Mouse (Mus musculus) hindbrain, embryonic 11.5 days (tissue): ENCODE measurements around the gene Lpxn. TPM values are rescaled to one million over a fixed set of nuclear protein-coding genes. Genes with fewer than 3 reads are reported as not detected.
A peak's percentile ranks its signal among the peaks of the same experiment; 100 is the strongest.

Experiments used
- ATAC-seq: fragments of 200-750 bp; cut with Nextera tagmentation; 2 replicates; pipeline ENCODE4 v1.8.0; 2017; ENCODE audit warnings: mild to moderate bottlenecking, moderate TSS enrichment, moderate library complexity; ENCODE audit not compliant: low FRiP score
- DNase-seq: peaks from one replicate; pipeline ENCODE4 v3.0.0-alpha.2; 2015; ENCODE audit warnings: low spot score
- H3K27ac ChIP-seq: fragments of 300-500 bp; sonication (generic); 2 replicates; pipeline ENCODE4 v1.5.1; 2014; ENCODE audit warnings: mild to moderate bottlenecking, low read depth, low read length
- H3K27me3 ChIP-seq: fragments of 300-500 bp; sonication (generic); 2 replicates; pipeline ENCODE4 v1.6.1; 2014; ENCODE audit warnings: mild to moderate bottlenecking, low read length, moderate library complexity, mixed read lengths; ENCODE audit not compliant: control insufficient read depth, insufficient read depth
- H3K36me3 ChIP-seq: fragments of 300-500 bp; sonication (generic); 2 replicates; pipeline ENCODE4 v1.6.1; 2014; ENCODE audit warnings: mild to moderate bottlenecking, low read length, moderate library complexity, mixed read lengths; ENCODE audit not compliant: control insufficient read depth, insufficient read depth
- H3K4me1 ChIP-seq: fragments of 300-500 bp; sonication (generic); replicated peaks from 2 replicates; pipeline ENCODE4 v1.6.1; 2014; ENCODE audit warnings: low read length, mixed read lengths; ENCODE audit not compliant: control insufficient read depth, insufficient read depth
- H3K4me2 ChIP-seq: fragments of 300-500 bp; sonication (generic); replicated peaks from 2 replicates; pipeline ENCODE4 v1.6.1; 2014; ENCODE audit warnings: mild to moderate bottlenecking, low read depth, low read length
- H3K4me3 ChIP-seq: fragments of 300-500 bp; sonication (generic); 2 replicates; pipeline ENCODE4 v1.5.1; 2014; ENCODE audit warnings: low read depth, low read length
- H3K9ac ChIP-seq: fragments of 300-500 bp; sonication (generic); 2 replicates; pipeline ENCODE4 v1.6.1; 2014; ENCODE audit warnings: low read depth, low read length
- H3K9me3 ChIP-seq: fragments of 300-500 bp; sonication (generic); 2 replicates; pipeline ENCODE4 v1.6.1; 2016; ENCODE audit warnings: low read length; ENCODE audit not compliant: control insufficient read depth
- WGBS: fragments of 180-500 bp; shearing (Covaris S2); extraction: QIAGEN DNeasy Blood & Tissue Kit; methylation state at CpG from one replicate; pipeline ENCODE4 v1.1.7; 2014; 5-methylcytosine and 5-hydroxymethylcytosine counted together
- polyA plus RNA-seq: library from polyadenylated mRNA; unstranded; fragments of >200 nt; fragmentation: Nextera tagmentation; extraction: Ambion mirVana; gene quantifications from 2 replicates; pipeline ENCODE4 v1.2.1, GENCODE M21; 2014

Gene Lpxn
- polyA plus RNA-seq, 1 experiment from 2014 or later, result 1.4 TPM

GRCm38 (mm10) chr19:12786803-12787395 lies 9.1 kb upstream of the Lpxn start:
- 84% methylated on average over 2 of the region's 2 CpGs for WGBS
- Histone ChIP-seq H3K9me3 (no peaks in the 10 kb centered on the region), H3K4me2 (no peak overlapping the region), H3K36me3 (no peaks in the 10 kb centered on the region), H3K4me3 (no peak overlapping the region), H3K27me3 (no peaks in the 10 kb centered on the region), H3K9ac (no peak overlapping the region), H3K27ac (no peak overlapping the region), H3K4me1 (no peaks in the 10 kb centered on the region; the same call in 1 of the 2 replicates)
- ATAC-seq (no peak), DNase-seq (no peak)

- H3K27ac ChIP-seq, result no peak overlapping the region
- WGBS, result 94% methylated on average over 4 of the region's 4 CpGs
- H3K9ac ChIP-seq, result no peak overlapping the region
- no peaks in the 10 kb centered on the region; the same call in 1 of the 2 replicates for H3K4me1 ChIP-seq
- no peak for DNase-seq
- no peak overlapping the region for H3K4me3 ChIP-seq
- no peaks in the 10 kb centered on the region for H3K36me3 ChIP-seq
- H3K4me2 ChIP-seq, result no peak overlapping the region
- no peak for ATAC-seq
- H3K9me3 ChIP-seq, result no peaks in the 10 kb centered on the region
- H3K27me3 ChIP-seq, result no peaks in the 10 kb centered on the region
Measured at GRCm38 (mm10) chr19:12787721-12788120, 8.3 kb upstream of the Lpxn start.

- ATAC-seq (no peak), DNase-seq (no peak)
- H3K36me3 ChIP-seq, result no peaks in the 10 kb centered on the region
- no peak overlapping the region for H3K9ac ChIP-seq
- no peaks in the 10 kb centered on the region; the same call in 1 of the 2 replicates for H3K4me1 ChIP-seq
- no peak overlapping the region for H3K27ac ChIP-seq
- H3K4me2 ChIP-seq, result no peak overlapping the region
- H3K9me3 ChIP-seq, result no peaks in the 10 kb centered on the region
- no peaks in the 10 kb centered on the region for H3K27me3 ChIP-seq
- no peak overlapping the region for H3K4me3 ChIP-seq
Measured at GRCm38 (mm10) chr19:12792374-12792773, 3.6 kb upstream of the Lpxn start.

- H3K4me2 ChIP-seq, result peak overlapping the region; percentile 50
- H3K4me3 ChIP-seq, result peak overlapping the region; percentile 81
- H3K4me1 ChIP-seq, result no peaks in the 10 kb centered on the region; the same call in 1 of the 2 replicates
- WGBS, result 1% methylated on average over 39 of the region's 39 CpGs
- H3K9me3 ChIP-seq, result no peaks in the 10 kb centered on the region
- ATAC-seq (peak; percentile 69), DNase-seq (peak; percentile 90)
- H3K36me3 ChIP-seq, result no peaks in the 10 kb centered on the region
- H3K27ac ChIP-seq, result peak overlapping the region; percentile 99
- no peaks in the 10 kb centered on the region for H3K27me3 ChIP-seq
- peak overlapping the region; percentile 97 for H3K9ac ChIP-seq
Measured at GRCm38 (mm10) chr19:12794056-12795044, 1.6 kb upstream of the Lpxn start.

- peak; percentile 55 for ATAC-seq
- H3K9me3 ChIP-seq, result no peaks in the 10 kb centered on the region
- 0% methylated on average over 21 of the region's 63 CpGs for WGBS
Measured at GRCm38 (mm10) chr19:12795110-12795509, 883 bp upstream of the Lpxn start.

GRCm38 (mm10) chr19:12796328-12796931 lies 437 bp downstream of the Lpxn start:
- Histone ChIP-seq H3K36me3 (no peaks in the 10 kb centered on the region), H3K27me3 (no peaks in the 10 kb centered on the region), H3K4me3 (peak overlapping the region; percentile 81), H3K9ac (peak overlapping the region; percentile 61), H3K27ac (peak overlapping the region; percentile 81), H3K4me1 (no peaks in the 10 kb centered on the region), H3K9me3 (no peaks in the 10 kb centered on the region), H3K4me2 (peak overlapping the region; percentile 69)
- DNase-seq, result peak; percentile 63
- WGBS, result 0% methylated on average over 29 of the region's 29 CpGs
- ATAC-seq, result peak; percentile 17

More at GRCm38 (mm10) chr19:12795110-12795509, 883 bp upstream of the Lpxn start:
- DNase-seq, result no peak
- Histone ChIP-seq H3K4me2 (peak overlapping the region; percentile 50; the same call in 1 of the 2 replicates), H3K36me3 (no peaks in the 10 kb centered on the region), H3K4me1 (no peaks in the 10 kb centered on the region; the same call in 1 of the 2 replicates), H3K4me3 (peak overlapping the region; percentile 81), H3K27ac (peak overlapping the region; percentile 99), H3K27me3 (no peaks in the 10 kb centered on the region), H3K9ac (peak overlapping the region; percentile 97)

- 2% methylated on average over 7 of the region's 7 CpGs for WGBS
- peak; percentile 22 for DNase-seq
Measured at GRCm38 (mm10) chr19:12797071-12797470, 1.1 kb downstream of the Lpxn start.

GRCm38 (mm10) chr19:12798404-12798803 lies 2.4 kb downstream of the Lpxn start:
- ATAC-seq, result no peak
- H3K4me2 ChIP-seq, result no peak overlapping the region
- H3K27ac ChIP-seq, result no peak overlapping the region
- no peaks in the 10 kb centered on the region for H3K9me3 ChIP-seq
- no peak overlapping the region for H3K9ac ChIP-seq
- no peaks in the 10 kb centered on the region for H3K36me3 ChIP-seq
- DNase-seq, result no peak
- 85% methylated on average over 4 of the region's 4 CpGs for WGBS
- H3K4me1 ChIP-seq, result no peaks in the 10 kb centered on the region
- H3K4me3 ChIP-seq, result no peak overlapping the region
- no peaks in the 10 kb centered on the region for H3K27me3 ChIP-seq

More at GRCm38 (mm10) chr19:12797071-12797470, 1.1 kb downstream of the Lpxn start:
- Histone ChIP-seq H3K4me3 (peak overlapping the region; percentile 81), H3K9me3 (no peaks in the 10 kb centered on the region), H3K27me3 (no peaks in the 10 kb centered on the region), H3K4me2 (peak overlapping the region; percentile 69), H3K36me3 (no peaks in the 10 kb centered on the region), H3K27ac (no peak overlapping the region), H3K9ac (peak overlapping the region; percentile 61), H3K4me1 (no peaks in the 10 kb centered on the region)
- no peak for ATAC-seq
